Mouse (Mus musculus): Measurements from ENCODE around the gene Lsp1.

The Lsp1 gene

DNA sequence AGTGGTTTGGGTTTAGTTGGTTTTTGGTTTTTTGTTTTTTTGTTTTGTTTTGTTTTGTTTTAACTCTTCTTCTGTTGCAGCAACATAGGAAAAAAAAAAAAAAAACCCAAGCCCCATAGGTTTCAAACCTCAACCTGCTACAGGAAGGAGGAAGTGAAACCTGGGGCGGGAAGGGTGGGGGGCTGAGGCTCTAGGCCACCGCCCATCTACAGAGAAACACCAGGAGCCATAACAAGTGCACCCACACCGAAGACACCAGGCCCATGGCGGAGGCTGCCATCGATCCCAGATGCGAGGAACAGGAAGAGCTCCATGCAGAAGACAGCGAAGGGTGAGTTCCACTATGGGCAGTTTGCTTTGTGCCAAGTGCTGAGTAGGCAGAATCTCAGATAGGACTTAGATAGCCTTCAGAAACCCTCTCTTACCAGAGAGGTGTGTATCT, at the start of gene Lsp1:
TSS of gene Lsp1 (plus strand) at position 174 of the 442 bp plus-strand sequence.
- no peak for DNase-seq (ENCODE audit: low read depth)

DNA sequence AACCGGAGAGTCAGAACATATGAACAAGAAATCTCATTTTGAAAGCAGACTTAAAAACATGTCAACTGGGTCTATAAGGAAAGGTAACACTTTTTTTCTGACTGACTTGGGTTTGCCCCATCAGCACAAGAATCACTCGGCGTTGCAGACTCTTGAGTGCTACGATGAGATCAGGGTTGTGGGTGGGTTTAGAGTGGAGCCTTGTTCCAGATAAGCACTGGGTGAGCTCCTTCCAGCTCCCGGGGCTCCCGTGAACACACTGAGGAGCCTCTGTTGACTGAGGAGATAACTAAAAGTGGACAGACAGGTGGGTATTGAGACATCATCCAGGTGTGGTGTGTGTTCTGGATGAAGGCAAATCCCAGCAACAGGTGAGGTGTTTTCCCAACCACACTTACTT, 47.3 kb upstream of the Lsp1 start:
- DNase-seq (ENCODE audit: low read depth): no peak

DNA sequence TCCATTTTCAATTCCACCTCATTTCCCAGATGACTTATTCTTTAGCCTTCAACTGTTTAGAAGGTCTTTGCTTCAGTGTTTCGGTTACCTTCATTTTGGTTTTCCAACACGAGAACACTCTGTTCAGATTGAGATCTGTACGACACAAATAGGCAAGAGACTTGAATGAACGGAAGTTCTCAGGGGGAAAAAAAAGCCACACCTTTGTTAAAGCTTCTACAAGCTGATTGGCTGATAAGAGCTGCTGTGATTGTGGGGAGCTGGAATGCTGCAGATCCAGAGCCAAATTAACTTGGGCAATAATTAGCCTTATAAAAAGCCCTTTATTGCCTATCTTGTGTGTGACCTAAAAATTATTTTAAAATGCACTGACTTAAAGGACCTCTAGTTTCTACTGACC, 45.3 kb upstream of the Lsp1 start:
- DNase-seq (ENCODE audit: low read depth): no peak

DNA sequence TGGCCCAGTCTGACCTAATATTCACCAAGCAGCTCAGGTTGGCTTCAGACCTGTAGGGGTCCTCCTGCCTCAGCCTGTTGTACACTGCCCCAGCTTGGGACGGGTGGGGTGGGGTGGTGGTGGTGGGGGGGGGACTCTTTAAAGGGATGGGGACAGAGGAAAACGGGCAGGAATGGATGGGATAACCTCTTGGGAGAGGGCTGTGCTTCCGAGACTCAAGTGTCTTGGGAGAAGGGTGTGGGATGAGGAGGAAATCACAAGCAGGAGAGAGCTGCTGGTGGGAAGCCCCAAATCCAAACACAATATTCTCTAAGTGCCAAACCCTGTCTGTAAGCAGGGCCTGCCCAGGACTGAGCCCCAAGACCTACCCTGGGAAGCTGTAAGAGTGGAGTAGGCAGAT, 44.4 kb upstream of the Lsp1 start:
- DNase-seq (ENCODE audit: low read depth): no peak

DNA sequence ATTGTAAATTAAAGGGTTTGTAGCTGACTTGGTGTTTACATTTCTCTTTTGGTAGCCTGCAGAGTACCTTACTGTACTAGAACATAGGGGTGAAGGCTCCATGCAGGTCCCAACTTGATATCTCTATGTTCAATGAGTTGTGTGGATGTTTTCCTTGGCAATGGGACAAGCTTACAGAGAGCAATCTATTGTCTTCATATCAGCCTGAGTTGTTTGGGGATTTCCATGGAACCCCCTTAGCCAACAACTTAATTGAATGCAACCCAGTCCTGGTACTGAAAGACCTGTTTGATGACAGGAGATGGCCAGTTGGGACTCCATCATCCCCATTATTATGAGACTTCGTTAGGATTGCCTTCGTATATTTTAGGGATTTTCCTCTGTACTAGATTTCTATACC, 42.6 kb upstream of the Lsp1 start:
- no peak for DNase-seq (ENCODE audit: low read depth)

DNA sequence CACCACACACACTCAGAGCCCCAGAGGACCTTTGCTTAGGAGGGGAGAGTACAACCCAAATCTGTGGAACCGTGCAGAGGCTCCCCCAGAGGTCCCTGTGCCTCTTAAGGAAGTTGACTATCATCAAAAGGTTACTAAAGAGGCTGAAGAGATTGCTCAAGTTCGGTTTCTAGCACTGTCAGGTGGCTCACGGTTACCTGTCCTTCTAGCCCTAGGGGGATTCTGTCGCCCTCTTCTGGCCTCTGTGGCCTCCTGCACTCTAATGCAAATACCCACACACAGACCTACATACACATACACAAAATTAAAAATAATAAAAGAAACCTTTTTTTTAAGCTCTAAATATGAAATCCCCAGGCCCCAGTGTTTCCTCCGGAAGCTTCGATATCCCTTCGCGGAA, 41.9 kb upstream of the Lsp1 start:
- DNase-seq (ENCODE audit: low read depth): no peak

DNA sequence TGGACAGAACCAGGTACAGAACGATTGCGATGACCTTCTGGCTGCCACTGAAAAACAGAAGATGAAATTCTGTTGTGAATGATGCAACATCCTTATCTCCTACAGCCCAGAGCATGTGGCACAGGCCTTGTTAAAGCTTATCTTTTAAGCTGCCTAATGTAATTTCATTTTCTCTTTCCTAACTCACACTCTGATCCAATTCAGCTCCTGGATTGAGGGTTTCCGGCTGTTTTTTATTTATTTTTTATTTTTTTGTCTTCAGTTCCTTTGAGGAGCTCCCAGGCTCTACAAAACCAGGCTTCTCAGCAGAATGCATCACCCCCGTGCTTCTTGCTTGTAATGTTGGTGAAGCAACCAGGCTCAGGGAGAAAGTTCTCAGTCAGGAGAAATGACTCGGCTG, 40.7 kb upstream of the Lsp1 start:
- no peak for DNase-seq (ENCODE audit: low read depth)

DNA sequence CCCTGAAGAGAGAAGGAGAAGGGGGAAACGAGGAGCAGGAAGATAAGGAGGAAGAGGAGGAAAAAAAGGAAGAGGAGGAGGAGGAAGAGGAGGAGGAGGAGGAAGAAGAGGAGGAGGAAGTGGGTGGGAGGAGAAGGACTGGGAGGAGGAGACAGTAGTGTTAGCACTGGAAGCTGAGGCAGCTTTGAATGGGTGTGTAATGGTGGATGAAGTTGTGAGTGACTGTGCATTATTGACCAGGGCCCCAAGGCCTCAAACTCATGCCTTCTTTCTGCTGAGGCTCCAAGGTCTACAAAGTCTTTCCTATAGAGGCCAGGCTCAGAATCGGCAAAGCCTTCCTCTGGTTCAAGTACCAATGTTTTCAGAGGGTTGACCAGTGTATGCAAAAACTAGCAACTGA, 38.8 kb upstream of the Lsp1 start:
- no peak for DNase-seq (ENCODE audit: low read depth)

DNA sequence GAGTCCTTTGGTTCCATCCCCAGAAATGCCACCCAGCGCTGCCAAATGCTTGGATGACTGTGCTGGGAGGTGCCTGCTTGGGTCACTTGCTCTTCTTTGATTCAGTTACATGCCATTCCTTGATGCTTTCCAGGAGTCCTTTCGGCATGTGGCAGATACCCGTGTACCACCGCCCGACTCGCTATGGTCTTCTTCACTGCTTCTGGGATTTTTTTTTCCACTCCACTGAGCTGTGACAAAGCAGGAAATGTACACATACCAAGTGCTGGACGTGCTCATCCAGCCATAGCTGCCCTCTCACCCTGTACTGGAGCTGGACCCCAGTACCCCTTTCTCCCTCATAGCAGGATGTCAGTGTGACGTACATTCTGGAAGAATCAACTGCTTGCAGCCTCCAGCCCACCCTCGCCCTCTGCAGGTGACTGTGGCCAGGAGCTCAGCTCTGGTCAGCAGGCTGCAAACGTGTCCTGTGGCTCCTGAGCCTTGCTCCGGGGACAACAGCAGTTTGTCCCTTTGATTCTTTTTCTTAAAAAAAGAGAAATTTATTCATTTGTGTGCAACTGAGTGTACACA, 34.9 kb upstream of the Lsp1 start:
- DNase-seq (ENCODE audit: low read depth): no peak

DNA sequence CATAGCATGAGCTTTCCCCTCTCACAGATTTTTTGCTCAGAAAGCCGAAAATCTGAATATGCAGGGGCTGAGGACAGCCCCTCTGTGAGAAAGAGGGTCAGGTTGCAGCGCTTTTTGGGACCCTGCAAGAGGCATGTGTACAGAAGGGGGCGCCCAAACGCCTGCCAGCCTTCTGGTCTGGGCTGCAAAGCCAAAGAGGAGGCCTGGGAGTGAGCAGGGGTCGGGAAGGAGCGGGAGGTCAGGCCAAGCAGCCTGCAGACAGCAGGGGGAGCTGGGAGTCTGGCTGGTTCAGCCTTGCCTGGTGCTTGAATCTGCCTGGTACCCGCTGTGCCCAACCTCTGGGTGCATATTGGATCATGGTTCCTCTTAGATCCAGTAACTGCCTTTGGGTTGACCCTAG, 32.4 kb upstream of the Lsp1 start:
- peak; percentile 47 for DNase-seq (ENCODE audit: low read depth)

DNA sequence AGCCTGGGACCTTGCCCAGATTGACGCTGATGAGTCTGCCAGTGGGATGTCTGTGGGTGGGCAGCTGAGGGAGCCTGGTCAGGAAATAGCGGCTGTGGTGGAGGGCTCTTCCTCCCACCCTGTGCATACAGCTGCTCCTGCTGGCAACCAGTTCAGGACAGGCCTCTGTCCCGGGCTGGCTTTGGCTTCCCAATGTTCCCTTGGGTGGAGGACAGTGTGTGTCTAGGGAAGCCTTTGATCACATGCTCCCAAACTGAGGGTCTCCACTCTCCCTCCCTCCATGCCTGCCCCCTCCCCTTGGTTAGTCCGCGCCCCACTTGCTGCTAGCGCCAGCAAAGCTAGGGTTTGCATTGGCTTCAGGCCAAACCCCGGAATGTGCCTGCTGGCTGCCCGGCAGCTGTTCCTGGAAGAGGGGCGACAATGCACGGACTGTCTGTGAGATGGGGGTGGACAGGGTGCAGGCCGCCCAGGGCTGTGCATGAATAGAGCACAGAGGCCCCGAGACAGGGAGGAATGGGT, 30.4 kb upstream of the Lsp1 start:
- DNase-seq (ENCODE audit: low read depth): peak; percentile 67

DNA sequence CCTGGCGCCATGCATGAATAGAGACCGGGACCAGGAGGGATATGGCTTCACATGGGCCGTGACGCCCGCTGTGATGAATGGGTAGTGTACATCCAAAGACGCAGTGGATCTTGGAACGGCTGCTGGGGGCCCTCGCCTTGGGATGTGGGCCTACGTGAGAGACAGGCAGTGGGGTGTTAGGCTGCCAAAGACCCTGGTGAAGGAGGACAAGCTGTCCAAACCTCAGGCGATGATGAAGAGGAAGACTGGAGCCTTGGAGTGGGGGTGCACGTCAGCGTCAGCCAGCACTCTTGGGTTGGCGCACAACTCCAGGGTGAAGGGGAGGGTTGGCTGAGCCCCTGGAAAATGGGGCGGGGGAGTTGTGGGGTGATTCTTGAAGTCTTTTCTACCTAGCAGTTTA, 29.5 kb upstream of the Lsp1 start:
- DNase-seq (ENCODE audit: low read depth): no peak

DNA sequence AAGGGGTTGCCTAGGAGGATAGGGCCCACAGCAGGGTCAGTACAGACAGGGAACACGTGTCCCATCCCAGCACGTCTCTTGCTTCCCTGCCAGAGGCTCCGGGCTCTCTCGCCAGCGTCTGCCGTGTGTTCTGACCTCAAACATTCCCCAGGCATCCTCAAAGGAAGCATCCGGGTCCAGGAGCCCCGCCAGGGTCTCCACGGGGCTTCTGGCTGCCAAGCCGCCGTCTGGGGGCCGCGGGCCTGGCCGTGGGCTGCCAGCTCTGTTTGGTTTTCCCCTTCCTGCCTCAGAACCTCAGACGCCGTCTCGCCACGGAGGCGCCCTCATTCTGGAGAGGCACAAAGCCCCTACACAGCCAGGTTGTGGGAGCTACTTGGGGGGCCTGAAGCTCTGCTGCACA, 27.0 kb upstream of the Lsp1 start:
- DNase-seq (ENCODE audit: low read depth): no peak

DNA sequence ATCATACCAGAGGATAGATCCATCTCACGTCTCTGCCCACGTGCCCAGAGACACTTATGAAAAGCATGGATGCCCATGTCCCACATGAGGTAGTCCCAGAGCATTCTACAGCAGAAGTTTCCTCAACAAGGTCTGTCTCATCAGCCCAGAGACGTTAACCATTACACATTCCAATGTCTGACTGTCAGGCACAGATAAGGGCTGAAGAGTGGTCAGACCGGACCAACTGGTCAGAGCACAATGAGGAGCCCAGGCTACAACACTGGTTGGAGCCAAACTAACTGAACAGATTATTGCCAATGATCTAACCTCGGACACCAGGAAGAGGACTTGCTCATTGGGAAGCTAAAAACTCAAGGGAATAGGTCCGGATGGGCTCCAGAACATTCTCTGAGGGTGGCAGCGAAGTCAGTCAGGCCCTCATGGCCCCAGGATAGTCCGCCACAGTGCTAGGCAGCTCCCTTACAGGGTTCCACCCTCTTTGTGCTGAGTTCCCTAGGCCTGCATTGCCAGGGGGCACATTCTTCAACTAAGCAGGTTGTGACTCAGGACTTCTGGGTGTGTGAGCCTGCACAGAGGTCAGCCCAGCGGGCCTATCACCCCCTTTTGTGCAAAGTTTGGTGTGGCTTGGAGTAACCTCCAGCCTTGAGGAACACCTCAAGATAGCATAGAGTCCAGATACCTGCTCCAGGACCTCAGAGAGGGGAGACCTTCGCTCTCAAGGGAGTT, 26.3 kb upstream of the Lsp1 start, which contains the start of gene Syt8:
TSS of gene Syt8 (plus strand) at position 714 of the 729 bp plus-strand sequence.
- no peak for DNase-seq (ENCODE audit: low read depth)

DNA sequence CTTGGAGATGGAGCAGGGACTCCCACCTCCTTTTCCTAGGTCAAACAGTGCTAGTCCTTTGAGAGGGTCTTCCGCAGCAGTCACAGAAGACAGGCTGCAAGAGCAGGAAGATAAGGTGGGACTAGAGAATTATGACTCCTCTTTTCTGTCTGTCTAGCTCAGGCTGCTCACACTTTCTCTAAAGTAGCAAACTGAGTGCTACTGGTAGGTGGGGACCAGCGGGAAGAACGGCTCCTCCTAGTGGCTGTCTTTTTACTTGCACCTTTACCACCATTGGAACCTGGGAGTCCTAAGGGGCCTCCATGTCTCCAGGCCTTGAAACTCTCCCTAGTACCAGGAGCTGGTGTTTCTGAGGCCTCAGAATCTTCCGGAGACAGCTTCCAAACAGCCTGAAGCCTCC, 25.1 kb upstream of the Lsp1 start:
- DNase-seq (ENCODE audit: low read depth): peak; percentile 83

DNA sequence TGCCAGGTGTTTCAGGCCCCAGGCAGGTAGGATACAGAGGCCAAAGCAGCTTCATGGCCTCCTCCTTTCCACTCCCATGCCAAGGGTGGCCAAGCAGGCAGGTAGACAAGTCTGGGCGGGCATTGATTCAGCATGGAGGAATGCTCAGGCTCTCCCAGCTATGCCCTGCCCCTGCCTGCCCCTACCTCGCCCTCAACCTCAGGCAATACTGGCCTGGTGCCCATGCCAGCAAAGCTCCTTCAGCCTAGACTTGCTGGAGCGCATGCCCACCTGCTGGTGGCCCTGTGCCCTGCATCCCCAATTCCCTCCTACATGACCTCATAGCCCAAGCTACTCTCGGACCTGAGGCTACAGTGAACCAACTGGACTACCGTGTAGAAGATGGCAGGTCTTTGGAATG, 23.3 kb upstream of the Lsp1 start:
- DNase-seq (ENCODE audit: low read depth): peak; percentile 60

DNA sequence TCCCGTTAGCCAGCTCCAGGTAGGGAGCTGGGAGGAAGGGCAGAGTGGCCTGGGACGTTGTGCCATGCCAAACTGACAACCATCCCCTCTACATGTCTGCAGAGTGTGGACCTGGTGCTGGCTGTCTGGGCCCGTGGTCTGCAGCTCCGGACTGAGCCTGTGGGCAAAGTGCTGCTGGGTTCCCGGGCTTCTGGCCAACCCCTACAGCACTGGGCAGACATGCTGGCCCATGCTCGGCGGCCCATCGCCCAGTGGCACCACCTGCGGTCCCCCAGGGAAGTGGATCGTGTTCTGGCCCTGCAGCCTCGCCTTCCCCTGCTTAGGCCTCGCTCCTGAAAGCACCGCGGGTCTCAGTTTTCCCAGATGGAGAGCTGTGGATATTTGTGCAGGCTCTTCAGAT, 20.6 kb upstream of the Lsp1 start:
- no peak for DNase-seq (ENCODE audit: low read depth)

DNA sequence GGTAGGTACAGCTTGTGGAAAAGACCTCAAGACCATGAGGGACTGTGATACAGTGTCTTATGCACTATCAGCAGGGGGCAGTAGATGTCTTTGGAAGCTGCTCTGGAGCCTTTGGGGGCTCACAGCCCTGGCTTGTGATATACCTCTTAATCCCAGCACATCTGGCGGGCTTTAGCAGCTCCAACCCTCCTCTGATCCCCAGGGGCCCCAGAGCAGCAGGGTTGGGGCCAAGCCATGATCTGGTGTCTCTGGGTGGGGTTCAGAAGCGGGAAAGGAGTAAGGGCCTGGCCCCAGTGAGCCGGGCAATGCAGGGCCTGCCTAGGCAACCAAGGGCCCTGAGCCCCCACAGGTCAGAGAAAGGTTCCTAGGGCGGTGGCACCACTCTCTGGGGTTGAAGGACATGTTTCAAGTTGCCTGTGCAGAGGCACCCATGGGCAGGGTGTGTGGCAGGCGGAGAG, 19.9 kb upstream of the Lsp1 start:
- peak; percentile 92 for DNase-seq (ENCODE audit: low read depth)

DNA sequence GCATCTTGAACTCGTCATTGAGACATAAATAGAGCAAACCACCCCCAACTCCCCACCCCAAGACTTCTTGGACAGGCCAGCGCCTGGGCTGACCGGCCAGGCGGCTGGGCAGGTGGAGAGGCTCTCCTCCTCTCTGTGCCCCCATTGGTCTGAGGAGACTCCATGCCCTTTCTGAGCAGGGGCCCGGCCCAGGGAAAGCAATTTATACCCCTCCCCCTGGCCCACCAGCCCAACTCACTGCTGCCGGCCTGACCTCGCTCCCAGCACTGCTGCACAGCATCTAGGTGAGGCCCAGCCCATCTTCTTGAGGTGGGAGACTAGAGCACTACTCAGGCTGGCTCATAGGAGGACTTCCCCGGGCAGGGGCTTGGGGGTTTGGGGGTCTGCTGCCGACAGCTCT, 19.0 kb upstream of the Lsp1 start, which contains the start of gene Tnni2:
TSS of gene Tnni2 (plus strand) at position 224 of the 400 bp plus-strand sequence.
- DNase-seq (ENCODE audit: low read depth): no peak

DNA sequence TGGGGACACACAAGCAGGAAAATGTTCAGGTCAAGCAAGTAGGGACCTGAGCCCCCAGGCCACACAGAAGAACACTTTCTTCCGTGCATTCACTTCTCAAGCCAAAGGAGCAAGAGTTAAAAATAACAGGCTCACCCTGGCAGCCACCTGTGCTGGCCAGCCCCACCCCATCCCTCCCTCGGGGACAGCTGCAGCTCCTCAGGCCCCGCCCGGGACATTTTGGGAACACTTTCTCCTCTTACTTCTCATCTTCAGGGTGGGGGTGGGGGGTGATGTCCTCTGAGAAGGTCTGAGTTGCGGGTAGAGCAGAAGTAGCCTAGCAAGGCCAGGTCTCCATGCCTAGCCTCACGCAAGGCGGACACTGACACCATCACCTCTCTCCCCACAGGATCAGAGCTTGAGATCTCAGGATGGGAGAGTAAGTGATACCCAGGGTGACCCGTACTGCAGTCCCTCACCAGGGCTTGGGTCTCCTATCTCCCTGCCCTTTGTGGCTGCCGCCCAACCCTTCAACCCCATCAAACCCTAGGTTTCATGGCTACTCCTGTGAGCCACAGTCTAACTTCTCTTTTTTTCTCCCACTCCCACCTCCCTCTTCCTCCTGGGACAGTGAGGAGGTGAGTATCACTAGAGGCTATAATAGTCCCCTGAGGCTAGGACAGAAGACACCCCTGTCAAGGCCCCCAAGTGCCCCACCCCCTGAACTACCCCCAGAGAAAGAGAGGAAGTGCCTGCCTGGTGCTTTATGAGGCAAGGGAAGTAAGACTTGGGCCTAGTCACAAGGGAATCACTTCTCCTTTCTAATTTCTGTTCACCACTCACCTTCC, 18.3 kb upstream of the Lsp1 start:
- no peak for DNase-seq (ENCODE audit: low read depth)

DNA sequence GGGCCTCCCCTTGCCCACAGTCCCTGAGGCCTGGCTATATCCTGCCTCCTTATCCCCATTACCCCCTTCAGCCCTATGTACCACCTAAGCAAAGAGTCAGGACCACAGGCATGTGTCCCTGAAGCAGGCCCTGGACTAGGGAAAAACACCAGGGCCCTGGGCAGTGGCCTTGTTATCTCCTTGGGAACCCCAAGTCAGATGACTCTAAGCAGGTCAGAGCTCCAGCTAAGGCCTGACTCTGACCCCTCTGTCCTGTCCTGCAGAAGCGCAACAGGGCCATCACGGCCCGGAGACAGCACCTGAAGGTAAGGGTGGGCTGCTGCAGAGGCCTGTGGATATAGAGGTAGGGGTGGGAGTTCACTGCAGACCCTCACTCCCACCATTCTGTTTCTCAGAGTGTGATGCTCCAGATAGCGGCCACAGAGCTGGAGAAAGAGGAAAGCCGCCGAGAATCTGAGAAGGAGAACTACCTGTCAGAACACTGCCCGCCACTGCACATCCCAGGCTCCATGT, 17.6 kb upstream of the Lsp1 start:
- DNase-seq (ENCODE audit: low read depth): no peak

DNA sequence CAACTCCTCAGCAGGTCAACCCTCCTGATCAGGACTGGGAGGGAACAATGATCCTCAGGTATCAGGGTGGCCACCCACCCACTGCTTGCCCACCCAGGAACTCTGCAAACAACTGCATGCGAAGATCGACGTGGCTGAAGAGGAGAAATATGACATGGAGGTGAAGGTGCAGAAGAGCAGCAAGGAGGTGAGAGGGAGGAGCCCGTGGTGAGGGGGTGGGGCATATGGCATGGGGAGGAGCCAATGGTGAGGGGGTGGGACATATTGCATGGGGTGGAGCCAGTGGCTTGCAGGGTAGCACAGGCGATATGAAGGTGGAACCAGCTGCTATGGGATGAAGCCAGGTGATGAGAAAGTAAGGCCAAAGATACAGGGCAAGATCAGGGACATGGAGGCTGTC, 17.1 kb upstream of the Lsp1 start:
- no peak for DNase-seq (ENCODE audit: low read depth)
